Mouse (Mus musculus): ENCODE results near the gene Ttc41. TPM values are rescaled to one million over a fixed set of nuclear protein-coding genes. Genes with fewer than 3 reads are reported as not detected.
A peak's percentile ranks its signal among the peaks of the same experiment; 100 is the strongest.
"Not testable (repeated sequence)": the region's sequence is repeated elsewhere in the genome, so short reads cannot be mapped to it uniquely, and the experiment has no call there.

Ttc41 gene
- 1 to 10 TPM; 1.6 to 2.8 TPM for total RNA-seq (2021)
- long read RNA-seq, experiment 1, partial matches to known transcripts = 1 of 2 reads
- long read RNA-seq, experiment 1, other reads (novel, unspliced or antisense) = 1 of 2 reads
- long read RNA-seq, experiment 2 = 0 reads

DNA sequence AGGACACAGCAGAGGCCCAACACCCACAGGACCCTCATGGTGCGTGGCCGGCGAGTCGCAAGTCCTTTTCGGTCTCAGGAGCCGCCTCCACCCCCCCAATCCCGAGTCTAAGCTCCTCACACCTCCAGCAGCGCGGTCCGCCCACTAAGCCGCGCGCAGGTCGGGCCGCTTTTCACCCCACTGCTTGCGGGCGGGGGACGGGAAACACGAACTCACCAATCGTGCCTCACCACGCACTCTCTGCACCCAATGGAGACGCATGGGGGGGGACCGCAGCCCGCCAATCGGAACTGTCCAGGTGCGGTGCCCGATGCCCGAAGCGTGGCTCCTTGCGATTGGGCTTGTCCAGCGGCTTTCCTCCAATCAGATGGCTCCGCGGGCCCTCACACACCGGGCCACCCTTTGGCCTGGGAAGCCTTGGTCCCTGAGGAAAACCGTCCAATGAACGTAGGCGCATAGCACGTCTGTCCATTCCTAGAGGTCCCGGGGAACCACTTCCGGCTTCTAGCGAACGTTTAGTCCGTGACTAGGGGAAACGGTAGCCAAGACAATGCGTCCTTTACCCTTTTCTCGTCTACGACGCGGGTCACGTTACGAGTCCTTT lies at the start of gene Ttc41, which contains the start of gene Hsp90b1:
Gene Ttc41, plus strand, starts transcription at position 494 of the 604 bp plus-strand sequence.
Gene Hsp90b1, minus strand, starts transcription at position 192 of the 604 bp plus-strand sequence.
- DNase-seq = peak; percentile 94

- DNase-seq = not testable (repeated sequence)
Observed at GRCm38 (mm10) chr10:86670550-86670949, 35.1 kb upstream of the Ttc41 start.

DNA sequence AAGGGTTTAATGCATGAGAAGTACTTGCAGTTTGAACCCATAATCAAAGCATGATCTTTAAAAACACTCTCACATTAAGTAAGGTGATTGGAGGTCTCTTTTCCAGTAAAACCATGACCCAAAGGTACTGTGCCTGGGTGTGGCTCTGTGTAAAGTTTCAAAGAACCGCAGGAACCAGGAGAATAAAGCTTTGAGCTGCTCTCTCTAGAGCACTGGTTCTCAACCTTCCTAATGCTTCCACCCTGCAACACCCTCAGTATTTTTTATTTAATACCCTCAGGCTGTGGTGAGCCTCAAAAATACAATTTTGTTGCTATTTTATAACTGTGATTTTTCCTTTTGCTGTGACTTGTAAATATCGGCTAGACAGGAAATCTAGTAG lies 20.8 kb upstream of the Ttc41 start:
- not testable (repeated sequence) for DNase-seq

DNA sequence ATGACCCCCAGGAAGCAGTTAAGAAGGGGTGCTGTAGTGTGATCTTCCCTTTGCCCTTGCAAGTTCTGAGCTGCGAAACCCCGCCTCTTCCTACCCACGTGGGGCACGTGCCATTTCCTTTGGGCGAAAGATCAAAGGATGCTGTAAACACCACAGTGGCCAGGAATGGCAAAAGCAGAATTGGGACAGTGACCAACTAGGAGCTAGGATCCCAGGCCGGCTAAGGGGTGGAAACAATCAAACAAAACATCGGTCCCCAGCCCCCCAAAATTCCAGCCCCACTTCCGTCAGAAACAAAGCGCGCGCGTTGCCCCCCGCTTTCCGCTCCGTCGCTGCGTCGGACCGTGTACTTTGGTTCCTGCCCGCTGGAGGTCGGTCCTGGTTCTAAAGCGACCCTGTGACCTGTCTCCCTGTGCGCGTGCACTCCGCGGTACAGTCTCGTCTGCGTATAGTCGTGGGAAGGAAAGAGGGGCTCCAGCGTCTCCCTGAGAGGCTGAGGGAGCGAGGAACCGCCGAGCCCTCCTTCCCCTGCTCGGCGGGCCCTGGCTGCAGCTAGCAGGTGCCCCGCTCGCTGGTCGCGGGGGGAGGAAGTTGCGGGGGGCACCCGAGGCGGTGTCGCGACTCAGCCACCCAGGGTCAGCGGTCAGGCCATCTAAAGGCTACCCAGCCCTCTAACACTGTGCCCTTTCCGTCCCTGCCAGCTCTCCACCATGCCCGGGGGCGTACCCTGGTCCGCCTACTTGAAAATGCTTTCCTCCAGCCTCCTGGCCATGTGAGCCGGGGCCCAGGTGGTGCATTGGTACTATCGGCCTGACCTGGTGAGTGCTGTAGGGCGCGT lies 20.2 kb upstream of the Ttc41 start:
- DNase-seq = peak; percentile 80

DNA sequence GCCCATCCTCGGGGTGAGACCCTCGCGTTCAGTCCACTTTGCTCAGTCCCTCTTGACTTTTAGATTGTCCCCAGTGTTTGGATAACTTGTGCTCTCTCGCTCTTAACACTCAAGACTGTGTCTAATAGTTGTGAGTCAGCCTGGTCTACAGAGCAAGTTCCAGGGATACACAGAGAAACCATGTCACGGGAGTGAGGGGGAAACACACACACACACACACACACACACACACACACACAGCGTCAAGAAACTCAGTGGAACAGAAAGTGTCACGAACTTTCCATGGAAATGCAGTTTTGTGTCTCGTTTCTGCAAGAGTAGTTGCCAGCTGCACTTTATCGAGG lies 19.6 kb upstream of the Ttc41 start:
- DNase-seq = not testable (repeated sequence)

DNA sequence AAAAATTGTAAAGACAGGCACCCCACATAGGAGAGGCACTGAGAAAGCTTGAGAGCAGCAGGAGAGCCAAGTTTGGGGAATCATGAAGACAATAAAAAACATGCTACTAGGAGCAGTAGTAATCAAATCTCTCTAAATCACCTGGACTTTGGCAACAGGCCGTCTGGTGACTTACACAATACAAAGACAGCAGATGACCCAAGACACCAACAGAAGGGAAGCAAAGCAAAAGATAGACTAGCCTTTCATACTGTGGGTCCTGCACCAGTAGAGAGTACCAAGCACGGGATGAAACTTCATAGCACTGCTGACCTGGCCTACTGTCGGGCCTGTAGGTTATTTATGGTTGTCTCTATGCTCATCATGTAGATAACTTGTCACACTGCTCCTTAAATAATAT lies 5.4 kb upstream of the Ttc41 start:
- no peak for DNase-seq

DNA sequence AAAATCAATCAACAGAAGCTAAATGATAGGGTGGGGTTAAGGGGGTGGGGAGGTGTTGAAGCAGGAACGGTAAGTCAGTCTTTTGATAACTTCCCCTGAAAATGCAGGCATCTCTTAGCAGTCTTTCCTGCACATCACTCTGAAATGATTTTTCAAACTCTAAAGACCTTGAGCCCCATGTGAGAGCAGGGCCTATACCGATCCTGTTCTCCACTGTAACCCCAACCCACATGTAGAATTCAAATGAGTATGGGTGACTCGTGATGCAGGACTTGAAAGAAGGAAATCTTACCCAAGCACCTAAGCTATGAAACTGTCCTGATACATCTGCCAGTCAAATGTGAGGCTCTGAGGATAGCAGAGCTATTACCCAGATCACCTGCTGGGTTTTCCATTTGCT lies 4.6 kb upstream of the Ttc41 start:
- no peak for DNase-seq

DNA sequence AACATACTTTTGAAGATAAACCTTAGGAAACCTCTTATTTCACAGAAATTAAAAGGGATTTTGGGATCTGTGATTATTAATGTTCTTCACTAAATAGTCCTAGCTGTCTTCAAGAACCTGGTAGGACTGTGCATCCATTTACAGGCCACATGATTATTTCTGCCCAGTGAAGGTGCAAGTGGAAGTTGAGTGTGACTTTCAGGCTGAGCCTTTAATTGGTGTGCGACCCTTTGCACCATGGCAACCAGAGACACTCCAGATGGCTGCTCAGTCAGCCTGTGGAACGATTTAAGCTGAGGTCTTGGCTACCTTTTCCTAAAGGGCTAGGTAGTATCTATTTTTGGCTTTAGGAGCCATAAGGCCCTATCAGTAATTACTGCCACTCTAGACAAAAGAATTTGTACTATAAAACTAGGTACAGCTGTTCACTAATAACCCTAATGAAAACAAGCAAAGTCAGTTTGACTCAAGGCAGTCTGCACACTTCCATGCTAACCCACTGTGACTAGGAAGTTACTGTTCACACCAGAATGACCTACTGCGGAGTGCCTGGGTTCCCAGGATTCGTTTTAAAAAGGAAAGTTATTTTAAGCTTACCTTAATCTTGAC lies 3.2 kb upstream of the Ttc41 start:
- no peak for DNase-seq

DNA sequence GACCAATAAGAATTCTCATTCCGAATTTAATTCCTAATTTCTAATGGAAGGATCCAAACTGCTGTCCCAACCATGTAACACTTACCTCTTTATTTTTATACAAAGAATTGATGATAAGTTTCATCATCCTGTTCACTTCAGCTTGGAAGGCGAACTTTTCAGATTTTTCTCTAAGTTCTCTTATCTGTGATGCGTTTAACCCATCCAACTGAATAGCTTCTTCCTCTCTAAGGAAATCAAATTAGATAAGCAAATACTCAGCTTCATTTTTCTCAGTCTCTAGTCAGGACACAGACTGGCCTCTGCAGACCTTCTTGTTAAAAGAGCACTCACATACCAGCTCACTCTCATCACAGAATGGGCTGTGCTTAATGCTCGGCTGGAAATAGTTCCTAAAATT lies 2.2 kb upstream of the Ttc41 start:
- no peak for DNase-seq

- DNase-seq = no peak
Observed at GRCm38 (mm10) chr10:86704141-86704540, 1.5 kb upstream of the Ttc41 start.

GRCm38 (mm10) chr10:86704589-86705191 lies 921 bp upstream of the Ttc41 start:
- DNase-seq = peak; percentile 30

DNA sequence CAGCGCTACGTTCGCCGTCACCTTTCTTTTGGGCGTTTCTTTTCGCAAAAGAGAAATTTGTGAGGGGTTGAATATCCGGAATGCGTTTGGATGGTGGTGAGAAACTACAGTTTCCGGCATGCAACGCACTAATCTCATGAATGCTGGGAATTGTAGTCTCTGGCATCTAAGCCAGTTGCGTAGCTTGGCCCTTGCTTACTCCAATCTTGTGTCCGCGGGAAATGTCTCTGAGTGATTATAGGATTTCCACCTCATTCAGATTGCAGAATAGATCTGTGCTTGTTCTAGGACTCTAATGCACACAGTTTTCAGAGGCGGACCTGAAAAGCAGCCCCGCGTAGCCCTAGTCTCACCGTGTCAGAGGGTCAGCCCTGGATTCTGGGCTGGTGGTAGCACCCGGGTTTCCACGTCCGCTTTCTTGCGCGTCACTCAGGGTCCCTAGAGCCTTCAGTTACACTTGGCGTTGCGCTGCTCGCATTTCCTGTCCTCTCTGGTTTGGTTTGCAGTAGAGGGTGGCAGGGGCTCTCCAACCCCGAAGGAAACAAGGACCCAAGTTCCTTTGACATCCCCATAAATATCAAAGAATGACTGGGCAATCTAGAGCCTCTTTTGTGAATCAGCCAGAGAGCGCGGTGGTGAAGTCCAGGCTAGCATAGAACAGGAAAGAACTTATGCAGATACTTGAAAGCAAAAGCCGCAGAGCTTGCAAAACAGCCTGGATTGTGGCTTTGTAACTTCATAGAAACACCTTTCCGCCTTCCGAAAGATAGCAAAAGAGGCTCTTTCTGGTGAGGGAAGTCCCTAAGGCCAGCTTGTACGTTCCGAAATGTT lies 526 bp downstream of the Ttc41 start:
- peak; percentile 63 for DNase-seq

DNA sequence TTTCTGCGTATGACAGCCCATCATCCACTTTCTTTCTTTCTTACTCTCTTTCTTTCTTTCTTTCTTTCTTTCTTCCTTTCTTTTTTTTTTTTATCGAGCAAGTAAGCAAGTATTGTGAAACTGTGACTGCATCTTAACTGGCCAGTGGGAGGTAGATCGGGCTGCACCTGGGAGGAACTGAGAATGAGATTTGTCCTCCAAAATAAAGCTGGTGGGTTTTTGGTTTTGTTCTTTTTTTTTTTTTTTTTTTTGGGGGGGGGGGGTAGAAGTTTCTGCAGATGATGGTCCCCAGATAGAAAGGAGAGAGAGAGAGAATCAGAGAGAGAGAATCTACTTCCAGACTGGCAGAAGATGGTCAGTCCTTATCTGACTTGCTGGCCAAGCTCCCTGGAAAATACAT lies 1.5 kb downstream of the Ttc41 start:
- DNase-seq = no peak

DNA sequence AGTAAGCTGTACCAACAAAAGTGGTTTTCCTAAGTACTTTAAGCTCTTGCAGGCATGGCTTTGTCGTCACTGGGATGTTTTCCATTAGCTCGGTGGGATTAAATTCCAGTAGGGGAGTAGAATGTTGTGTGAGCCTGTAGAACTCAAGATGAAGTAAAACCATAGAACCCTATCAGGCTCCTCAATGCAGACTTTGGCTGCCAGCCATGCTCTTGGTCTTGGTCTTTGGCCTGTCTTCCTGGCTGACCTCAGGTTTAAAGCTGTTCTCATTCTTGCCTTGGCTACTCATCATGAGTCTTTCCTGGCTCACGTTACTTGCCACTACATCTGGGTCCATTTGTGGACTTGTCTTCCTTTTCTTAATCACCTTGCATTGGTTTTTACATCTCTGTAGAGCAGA lies 6.5 kb downstream of the Ttc41 start:
- DNase-seq = no peak

DNA sequence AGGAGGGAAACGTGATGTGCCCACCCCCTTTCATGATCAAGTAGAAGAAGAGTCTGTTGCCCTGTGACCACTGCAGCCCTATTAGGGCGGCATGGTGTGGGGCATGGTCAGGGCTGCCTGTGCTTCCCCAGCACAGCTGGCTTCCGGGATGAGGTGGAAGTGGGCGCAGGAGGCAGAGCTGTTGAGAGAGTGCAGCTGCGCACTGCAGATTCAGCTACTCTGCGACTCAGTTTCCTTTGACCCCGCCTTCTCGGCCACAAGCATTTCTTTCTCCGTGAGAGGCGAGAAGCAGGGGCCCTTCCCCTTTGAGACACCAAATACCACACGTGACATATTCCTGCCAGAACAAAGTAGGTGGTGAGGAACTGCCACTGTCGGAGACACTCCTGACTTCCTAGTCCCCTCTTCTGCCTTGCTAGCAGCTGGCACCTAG lies 22.0 kb downstream of the Ttc41 start:
- DNase-seq = peak; percentile 19

DNA sequence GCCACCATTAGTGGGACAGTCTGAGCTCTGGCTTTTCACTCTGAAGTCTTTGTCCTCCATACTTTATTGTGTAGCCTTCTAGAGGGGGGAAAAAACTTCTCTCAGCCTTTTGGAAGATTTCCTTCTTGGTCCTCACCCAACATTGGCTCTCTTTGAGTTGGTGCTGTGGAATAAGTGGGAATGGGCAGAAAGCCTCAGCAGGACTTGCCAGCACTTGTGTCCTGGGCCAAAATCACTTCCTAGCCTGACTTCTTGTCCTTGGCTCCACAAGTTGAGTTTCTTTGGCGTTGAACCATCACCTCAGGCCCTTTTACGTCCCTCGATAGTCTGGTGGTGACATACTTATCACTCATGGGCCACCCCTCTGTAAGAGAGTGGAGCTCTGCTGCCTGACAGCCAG lies 22.6 kb downstream of the Ttc41 start:
- no peak for DNase-seq

GRCm38 (mm10) chr10:86730823-86731499 lies 25.4 kb downstream of the Ttc41 start:
- DNase-seq = peak; percentile 85

GRCm38 (mm10) chr10:86731500-86731863 lies 25.9 kb downstream of the Ttc41 start:
- DNase-seq = no peak

GRCm38 (mm10) chr10:86735036-86735435 lies 29.4 kb downstream of the Ttc41 start:
- DNase-seq = no peak

DNA sequence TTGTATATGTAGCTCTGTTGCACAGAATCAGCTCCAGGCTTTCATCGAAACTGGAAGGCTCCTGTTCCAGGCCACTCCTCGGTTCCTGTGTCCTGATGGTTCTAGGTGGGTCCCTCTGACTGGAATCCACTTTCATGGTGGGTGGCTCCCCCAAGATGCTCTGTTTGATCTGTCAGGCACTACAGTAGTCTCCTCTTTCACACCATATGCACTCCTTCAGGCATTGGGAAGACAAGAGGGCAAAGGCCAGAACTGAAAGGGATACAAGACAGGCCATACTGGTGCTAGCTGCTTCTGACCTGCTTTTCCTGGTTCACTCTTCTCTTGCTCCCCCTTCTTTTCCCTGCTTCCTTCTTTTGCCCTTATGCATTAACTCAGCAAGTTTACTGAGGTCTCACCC lies 37.3 kb downstream of the Ttc41 start:
- DNase-seq = no peak

GRCm38 (mm10) chr10:86744306-86744705 lies 38.7 kb downstream of the Ttc41 start:
- DNase-seq = no peak
